Mouse (Mus musculus) NIH3T3 (cell line): ENCODE data around the gene Eif3l.
A peak's percentile ranks its signal among the peaks of the same experiment; 100 is the strongest.

ENCODE experiments used
- DNase-seq: peaks from one replicate; pipeline ENCODE4 v3.0.0-alpha.2; 2012; ENCODE audit warnings: low read depth

Eif3l gene

DNA sequence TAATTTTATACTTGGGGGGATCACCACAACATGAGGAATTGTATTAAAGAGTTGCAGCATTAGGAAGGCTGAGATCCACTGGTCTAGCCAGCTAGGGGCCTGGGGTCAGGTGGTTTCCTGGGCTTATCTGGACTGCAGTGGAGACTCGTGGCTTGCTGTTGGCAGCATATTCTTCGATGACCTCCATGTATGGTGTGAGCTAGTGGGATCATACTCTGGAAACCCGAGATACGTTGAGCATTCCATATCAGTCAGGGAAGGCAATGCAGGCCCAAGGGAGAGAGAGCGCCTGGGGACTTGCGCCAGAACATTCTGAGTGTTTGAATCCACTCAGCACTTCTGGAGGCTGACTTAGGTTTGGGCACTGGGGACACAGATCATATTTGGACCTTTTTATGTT, 48.8 kb downstream of the Eif3l start:
- no peak for DNase-seq

DNA sequence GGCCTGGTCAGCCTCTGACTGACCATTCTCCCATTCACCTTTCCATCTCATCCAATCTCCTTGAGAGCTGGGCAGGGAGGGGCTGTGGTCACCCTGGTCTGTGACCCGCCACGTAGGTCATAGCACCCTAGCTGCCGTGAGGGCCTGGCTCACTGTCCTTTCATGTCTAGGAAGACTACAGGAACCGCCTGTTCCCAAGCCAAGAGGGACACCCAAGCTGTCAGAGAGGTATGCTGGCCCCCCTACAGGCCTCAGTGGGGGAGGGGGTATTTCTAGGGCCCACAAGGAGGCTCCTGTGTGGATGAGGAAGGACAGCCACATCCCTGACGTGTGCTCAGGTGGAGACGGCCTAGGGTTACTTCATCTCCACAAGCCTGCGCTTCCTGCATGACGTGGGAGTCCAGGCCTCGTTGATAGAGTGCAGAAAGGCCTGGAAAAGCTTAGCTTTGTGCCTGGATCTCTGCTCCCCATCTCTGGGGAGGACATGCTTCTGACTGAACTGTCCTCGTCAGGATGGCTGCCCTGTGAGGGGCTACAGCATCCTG, 49.4 kb downstream of the Eif3l start:
- DNase-seq, result no peak

DNA sequence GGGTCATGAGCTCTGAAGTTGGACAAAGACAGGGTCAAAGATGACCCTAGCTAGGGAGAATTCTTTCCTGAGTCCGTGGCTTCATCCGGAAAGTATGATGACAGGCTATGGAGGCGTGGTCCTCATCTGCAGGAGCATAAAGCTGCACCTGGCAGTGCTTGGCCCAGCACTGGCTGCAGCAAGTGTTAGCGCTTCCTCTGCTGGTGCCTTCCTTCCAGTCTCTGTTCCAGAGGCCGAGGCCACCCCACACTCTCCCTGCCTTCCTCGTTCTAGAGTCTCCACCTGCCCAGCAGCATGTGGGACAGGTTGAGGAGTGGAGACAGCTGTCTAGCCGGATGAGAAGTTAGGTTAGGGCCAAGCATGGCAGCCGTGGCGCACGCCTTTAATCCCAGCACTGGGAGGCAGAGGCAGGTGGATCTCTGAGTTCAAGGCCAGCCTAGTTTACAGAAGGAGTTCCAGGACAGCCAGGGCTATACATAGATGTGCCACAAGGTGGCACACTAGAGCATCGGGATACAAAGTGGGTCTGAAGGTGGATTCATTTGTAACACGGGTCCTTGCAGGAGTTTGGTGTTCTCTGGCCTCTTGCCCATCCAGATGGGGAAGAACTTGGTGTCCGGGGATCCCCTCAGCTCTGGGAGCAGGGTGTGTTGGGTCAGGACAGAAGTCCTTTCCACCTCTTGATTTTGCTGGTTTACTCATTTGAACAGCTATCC, 51.4 kb downstream of the Eif3l start:
- peak; percentile 84 for DNase-seq

DNA sequence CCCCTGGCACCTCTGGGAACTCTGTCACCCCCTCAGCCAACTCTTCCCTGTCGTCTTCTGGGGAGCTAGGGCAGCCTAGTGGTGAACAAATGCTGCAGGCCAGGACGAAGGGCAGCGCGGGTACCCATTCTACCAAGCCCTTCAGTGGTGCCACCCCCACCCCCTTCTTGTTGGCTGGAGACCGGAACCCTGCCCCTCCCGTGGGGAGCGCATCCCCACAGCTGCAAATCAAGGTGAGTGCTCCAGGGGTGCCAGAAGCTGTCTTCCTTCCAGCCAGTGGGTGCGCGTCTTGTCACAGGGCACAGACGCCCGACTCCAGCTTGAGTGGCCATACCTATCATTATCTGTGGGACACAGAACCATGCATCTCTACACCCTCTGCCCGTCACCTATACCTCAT, 52.1 kb downstream of the Eif3l start:
- DNase-seq, result no peak

- no peak for DNase-seq
These were observed 53.2 kb downstream of the Eif3l start for GRCm38 (mm10) chr15:79128208-79128607.

DNA sequence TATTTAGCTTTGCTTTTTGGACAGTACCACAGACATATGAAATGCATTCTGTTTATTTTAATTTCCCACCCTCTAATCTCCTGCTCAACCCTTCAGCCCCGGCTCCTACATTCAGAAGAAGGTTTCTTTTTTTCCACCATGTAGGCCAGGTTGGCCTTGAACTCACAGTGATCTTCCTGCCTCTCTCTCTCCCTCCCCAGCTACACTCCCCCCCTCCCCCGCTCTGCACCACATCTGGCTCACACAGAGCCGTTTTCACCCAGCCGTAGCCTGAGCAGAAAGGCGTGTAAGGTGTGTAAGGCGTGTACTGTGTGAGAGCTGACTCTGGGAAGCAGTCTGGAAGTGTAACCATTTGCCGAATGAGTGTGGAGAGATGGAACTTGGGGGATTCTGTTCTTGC, 54.3 kb downstream of the Eif3l start:
- DNase-seq, result no peak

DNA sequence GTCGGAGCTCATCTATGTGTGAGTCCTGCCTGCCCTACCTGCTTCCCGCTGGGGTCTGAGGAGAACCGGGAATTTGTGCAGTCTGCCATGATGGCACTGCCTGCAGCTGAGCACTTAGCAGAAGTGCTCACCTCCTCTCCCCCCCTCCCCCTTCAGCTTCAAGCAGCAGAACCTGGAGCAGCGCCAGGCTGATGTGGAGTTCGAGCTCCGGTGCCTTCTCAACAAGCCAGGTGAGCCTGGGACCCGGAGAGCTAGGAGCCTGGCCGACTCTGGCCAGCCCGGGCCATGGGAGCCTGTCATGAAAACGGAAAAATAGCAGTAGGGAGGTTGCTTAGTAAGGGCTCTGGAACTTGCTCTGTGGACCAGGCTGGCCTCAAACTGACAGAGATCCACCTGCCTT, 55.8 kb downstream of the Eif3l start:
- peak; percentile 61 for DNase-seq

DNA sequence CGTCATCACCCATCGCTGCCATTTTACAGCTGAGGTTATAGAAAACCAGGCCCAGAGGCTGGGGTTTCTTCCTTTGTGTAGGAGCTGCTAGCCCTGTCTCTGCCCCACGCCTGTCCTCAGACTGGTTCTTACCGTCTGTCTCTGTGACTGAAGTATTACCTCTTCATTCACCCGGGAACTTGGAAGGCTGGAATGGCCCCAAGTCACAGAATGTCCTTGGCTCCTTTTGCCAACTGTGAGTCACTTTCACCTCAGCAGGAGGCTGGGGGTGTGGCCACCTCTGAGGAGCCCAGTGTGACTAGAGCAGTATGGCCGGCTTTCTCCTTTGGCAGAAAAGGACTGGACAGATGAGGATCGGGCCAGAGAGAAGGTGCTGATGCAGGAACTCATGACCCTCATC, 56.5 kb downstream of the Eif3l start:
- peak; percentile 96 for DNase-seq

- no peak for DNase-seq
These were observed 58.2 kb downstream of the Eif3l start for GRCm38 (mm10) chr15:79133191-79133661.

DNA sequence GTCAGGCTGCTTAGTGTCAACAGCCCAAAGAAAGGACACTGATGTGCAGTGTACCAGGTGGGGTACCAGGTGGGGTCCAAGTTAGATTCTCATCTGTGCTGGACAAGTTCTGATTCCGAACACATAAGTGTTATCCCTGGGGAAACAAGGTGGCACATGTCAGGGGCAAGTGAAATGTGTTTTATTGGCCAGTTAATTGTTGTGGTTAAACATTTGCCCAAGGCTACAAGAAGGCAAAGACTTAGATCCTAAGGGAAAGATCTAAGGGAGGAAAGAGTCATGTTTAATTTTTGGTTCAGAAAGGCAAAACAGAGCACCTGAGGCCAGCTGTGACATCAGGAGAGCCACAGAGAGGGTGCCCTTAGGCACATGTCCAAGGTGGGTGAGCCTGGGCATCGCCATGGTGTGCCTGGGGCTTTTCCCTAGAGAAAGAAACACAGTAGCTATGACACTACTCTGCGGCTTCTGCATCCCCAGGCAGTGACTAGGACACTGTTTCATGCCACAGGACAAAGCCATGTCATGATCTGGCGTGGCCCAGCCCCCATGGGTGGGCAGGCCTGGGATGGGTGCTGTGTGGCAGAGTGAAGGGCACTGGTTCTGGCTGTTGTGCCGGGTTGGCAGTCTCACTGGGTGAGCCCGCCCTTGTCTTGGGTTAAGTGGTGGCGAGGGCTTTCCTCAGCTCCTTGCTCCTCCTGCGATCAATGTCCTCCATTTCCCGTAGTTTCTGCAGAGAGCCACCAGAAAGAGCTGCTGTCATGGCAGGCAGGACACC, 59.7 kb downstream of the Eif3l start:
- DNase-seq, result no peak

- no peak for DNase-seq
These were observed 60.4 kb downstream of the Eif3l start for GRCm38 (mm10) chr15:79135332-79135731.

DNA sequence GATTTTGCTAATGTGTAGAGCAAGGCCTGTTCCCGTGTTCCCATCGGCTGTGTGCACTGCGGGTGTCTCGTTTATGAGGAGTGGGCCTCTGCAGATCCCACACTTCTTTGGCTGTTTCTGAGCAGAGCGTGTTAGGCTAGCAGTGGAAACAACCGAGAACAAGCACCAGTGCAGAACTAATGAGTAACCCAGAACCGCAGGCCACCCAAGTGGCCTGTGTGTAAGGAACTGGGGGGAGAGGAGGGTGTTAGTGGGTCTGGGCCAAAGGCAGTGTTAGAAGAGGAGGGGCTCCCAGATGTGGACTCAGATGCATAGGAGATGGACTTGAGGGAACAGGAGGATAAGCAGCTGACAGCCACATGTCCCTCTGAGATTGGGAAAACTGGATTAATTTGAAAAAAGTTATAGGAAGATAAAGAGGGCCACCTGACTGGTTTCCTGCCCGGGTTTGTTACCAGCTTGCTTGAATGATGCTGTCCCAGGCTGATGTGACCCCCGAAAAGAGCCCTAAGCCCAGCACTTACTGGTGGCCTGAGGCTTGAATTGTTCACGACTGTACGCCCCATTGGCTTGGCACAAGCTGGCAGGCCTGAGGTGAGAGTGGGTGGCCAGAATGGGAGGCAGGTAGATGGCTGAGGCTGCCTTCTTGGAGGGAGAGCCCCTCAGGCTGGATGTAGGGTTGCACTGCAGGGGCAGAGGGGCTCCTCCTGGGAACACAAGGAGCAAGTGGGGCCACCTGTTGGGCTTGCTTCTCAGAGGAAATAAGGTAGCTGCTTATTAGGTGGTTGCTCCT, 61.0 kb downstream of the Eif3l start:
- DNase-seq, result no peak

GRCm38 (mm10) chr15:79139640-79140039, 64.7 kb downstream of the Eif3l start:
- peak; percentile 79 for DNase-seq

DNA sequence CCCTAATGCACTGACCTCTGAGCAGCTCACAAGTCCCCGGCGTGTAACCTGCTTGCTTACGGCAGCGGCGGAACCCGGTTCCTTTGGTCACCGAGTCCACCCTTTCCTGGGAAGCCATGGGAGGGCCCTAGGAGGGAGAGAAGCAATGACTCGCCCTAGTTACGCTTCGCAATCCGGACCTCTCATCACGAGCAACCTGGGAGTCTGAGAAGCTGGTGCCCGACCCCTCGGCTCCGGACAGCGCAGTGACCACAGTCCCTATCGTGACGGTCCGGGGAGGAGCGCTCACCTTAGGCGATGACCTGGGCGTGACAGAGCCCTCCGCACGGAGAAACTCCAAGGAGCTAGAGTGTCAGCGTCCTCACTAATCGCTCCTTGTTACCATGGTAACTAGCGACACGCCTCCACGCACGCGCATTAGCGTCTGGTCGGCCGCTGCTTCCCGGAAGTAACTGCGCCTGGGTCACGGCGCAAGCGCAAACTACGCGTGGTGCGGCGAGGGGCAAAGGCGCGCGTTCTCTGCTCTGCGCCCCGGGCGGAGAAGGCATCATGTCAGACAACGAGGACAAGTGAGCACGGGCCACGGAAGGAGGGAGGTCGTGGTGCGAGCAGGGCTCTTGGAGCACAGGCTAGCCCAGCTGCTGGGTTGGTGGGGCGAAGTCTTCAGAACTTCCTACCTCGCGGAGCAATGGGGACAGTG, 66.0 kb downstream of the Eif3l start, which contains the start of the genes Polr2f and 1700088E04Rik:
Gene Polr2f (plus strand): TSS at position 144 of the 700 bp plus-strand sequence.
Gene 1700088E04Rik (minus strand): TSS at position 388 of the 700 bp plus-strand sequence.
- DNase-seq, result peak; percentile 97

- DNase-seq, result no peak
These were observed 66.6 kb downstream of the Eif3l start for GRCm38 (mm10) chr15:79141566-79141917.

- DNase-seq, result no peak
These were observed 68.3 kb downstream of the Eif3l start for GRCm38 (mm10) chr15:79143316-79143715.
